Mouse (Mus musculus): ENCODE measurements around the gene Rgs16.
"Not testable (repeated sequence)": the region's sequence is repeated elsewhere in the genome, so short reads cannot be mapped to it uniquely, and the experiment has no call there.

Gene Rgs16

DNA sequence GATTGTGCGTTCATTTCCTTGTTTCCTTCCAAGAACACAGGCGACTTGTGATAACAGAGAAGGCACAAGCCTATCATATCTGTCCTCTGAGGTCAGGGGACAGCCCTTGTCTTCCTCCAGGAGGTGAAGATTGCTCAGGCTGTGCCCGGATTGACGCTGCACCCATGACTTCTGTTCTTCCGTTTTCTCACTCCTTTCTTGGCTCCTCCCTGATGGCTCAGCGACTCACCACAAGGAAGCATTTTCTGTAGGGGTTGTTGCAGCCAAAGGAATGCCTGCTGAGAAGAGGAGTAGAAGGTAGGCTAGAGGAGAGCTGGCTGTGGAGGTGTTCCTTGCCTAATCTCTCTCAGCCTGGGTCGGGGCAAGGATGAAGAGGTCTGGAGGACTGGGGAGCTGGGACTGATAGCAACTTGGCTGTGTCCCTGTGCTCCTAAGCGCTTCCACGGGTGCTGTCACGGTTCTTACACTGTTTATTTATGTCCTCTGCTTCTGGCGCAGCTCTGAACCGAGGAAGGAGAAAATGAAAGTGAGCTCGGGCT lies 11.7 kb downstream of the Rgs16 start:
- no peak for DNase-seq

GRCm38 (mm10) chr1:153752521-153752920 lies 12.4 kb downstream of the Rgs16 start:
- DNase-seq: no peak

GRCm38 (mm10) chr1:153753725-153754464 lies 13.7 kb downstream of the Rgs16 start:
- DNase-seq: no peak

GRCm38 (mm10) chr1:153764136-153764535 lies 24.0 kb downstream of the Rgs16 start:
- DNase-seq: no peak

- DNase-seq: no peak
Measured at GRCm38 (mm10) chr1:153766298-153766697, 26.1 kb downstream of the Rgs16 start.

GRCm38 (mm10) chr1:153767281-153767680 lies 27.1 kb downstream of the Rgs16 start:
- DNase-seq: no peak

- DNase-seq: no peak
Measured at GRCm38 (mm10) chr1:153768465-153768864, 28.3 kb downstream of the Rgs16 start.

DNA sequence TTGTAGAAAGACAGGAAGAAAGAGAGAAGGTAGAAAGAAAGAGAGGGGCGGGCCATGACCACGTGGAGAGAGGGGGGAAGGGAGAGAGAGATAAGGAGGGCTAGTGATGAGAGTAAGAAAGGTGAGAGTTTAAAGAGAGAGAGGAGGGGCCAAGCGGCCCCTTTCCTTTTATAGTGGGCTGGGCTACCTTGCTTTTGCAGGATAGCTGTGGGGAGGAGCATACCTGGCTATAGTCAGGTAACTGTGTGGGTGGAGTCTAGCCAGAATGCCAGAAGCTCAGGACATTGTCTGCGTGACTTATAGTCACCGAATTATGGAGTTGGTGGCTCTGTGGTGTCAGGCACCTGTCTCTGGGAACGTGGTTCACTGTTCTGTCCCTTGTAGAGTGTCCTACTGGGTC lies 29.4 kb downstream of the Rgs16 start:
- DNase-seq: not testable (repeated sequence)

- no peak for DNase-seq
Measured at GRCm38 (mm10) chr1:153769998-153770775, 30.0 kb downstream of the Rgs16 start.

DNA sequence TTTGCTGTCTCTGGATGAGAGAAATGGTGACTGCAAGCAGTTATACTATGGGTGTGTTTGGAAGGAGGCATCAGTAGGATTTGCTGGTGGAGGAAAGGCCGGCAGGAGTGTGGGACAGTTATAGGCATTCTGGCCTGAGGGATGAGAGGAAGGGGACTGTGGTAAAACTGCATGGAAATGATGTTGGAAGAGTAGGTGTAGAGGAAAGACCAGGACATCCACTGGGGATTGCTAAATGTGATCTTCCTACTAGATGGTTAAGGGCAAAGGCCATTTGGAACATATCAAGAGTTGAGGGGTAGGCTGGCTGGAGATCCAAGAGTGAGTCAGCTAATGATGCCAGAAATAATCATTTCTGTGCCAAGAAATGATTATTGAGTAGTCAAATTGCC lies 30.6 kb downstream of the Rgs16 start:
- DNase-seq: no peak

DNA sequence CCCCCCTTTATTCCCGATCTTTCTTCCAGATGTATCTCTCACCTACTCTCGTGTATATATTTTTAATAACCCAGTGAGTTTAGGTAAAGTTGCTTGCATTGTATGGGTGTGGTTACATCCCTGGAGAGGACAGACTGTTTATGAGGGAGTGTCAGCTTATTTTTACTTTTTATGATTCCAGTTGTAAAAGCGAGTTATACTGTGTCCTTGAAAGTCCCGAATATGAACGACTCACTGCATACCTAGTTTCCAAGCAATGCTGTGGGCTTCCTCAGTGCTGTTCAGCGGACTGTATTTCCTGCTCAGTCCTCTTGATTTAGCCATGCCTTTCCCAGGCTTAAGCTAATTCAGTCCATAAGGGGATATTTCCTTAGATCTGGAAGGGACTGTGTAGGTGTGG lies 35.0 kb downstream of the Rgs16 start:
- DNase-seq: no peak

DNA sequence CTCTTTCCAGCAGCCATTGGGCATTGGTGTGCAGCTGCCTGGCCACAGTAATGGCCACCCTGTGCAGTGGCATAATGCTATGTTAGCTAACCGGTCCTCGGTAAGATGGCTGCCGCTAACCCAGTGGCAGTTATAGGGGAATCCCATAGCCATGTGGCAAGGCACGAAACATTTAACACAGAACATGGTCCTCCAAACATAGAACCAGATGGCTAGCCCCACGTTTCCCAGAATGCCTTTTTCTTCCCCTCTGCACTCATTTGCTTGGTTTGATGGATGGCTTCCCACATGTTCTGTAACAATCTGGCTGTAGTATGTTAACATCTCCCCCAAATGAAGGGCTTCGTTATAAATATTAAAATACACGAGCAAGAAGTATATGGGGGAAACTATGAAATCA lies 36.1 kb downstream of the Rgs16 start:
- no peak for DNase-seq

GRCm38 (mm10) chr1:153778205-153778604 lies 38.1 kb downstream of the Rgs16 start:
- no peak for DNase-seq

- no peak for DNase-seq
Measured at GRCm38 (mm10) chr1:153783339-153783738, 43.2 kb downstream of the Rgs16 start.

- no peak for DNase-seq
Measured at GRCm38 (mm10) chr1:153785608-153786007, 45.5 kb downstream of the Rgs16 start.

DNA sequence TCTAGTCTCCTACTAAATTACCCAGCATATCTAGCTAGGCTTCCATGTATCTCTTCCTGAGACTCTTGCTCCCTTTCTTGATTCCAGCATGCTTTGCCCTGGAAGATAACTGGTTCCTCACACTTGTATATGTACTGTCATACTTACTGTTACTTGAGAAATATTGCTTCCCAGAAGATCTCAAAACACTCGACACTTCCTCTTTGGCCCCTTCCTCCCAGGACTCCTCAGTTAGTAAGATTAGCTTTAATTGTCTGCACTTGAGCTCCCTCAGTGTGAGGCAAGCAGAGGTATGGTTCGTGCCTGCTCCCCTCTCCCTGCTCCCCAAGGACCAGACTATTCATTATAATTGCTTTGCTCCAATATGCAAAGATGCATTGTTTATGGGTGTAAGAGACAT lies 50.6 kb downstream of the Rgs16 start:
- DNase-seq: no peak

DNA sequence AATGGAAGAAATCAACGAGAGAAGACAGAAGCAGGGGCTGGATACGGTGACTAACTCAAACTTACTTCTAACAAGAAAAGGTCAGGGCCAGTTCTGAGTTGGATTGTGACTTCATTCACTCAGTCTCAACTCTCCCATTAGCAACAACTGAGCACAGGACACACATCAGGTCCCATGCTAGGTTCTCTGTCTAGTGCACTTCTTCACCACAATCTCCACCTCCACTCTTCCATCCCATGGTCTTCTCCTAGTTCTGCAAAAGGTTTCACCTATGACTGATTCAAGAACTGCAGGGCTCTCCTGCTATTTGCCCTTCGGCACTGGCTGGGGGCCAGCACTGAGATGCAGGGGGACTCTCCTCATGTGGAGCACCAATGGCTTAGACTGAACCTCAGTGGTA lies 54.1 kb downstream of the Rgs16 start:
- no peak for DNase-seq

Measured in right cerebral cortex, postnatal 14 days (tissue).